Comparison of ENCODE assay signal across 9 mouse cellular contexts in the genomic region with DNA sequence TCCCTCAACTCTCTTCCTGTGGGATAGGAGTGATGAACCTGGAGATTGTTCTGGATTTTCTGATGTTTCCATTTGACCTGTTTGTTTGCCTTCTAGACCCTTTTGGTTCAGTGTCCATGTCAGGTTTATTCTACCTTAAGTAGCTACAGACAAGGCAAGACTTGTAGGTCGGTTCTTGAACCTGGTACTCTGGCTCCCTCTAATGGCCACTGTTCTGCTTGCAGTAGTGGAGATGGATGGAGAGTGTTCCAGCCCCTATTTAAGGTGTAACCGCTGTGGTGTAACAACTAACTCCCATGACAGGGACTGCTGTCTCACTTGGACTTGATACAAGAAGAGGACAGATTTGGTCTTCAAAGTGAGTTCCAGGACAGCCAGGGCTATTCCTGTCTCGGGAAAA. TPM values are rescaled to one million over a fixed set of nuclear protein-coding genes. Genes with fewer than 3 reads are reported as not detected.
A peak's percentile ranks its signal among the peaks of the same experiment; 100 is the strongest.
DNase-seq lines count a peak whose midpoint lies in the region; ATAC-seq and TF ChIP-seq lines count a peak whose summit lies in the region.
"Had no signal": no experiment of that assay in that cellular context is flagged by ENCODE, and none has a peak within 500 bp of the region (broad histone marks: within the 10 kb centered on the region; RNA-seq: fewer than 3 reads in every experiment).

No protein-coding gene starts in this region.

- no peak for ATAC-seq in heart, embryonic 12.5 days (ENCODE audit: insufficient number of reproducible peaks, low FRiP score)
- peak; percentile 89 for ATAC-seq in activated CD4-positive, CD25-positive, alpha-beta regulatory T cell, adult 4 months

- TF ChIP-seq POLR2A in heart, adult 2 months (IDR thresholded peaks at IDR 0.05; ENCODE audit: insufficient read depth, low read depth, low read length), result no peak
- no peak for TF ChIP-seq POLR2A in cortical plate, adult 2 months (IDR thresholded peaks at IDR 0.05; ENCODE audit: extremely low read depth, insufficient read depth, low read length)

- H3K27ac ChIP-seq in heart, adult 2 months, result no peak overlapping the region
- H3K27ac ChIP-seq in heart, embryonic 12.5 days (ENCODE audit: poor library complexity, severe bottlenecking), result no peak overlapping the region
- H3K27ac ChIP-seq in cortical plate, adult 2 months (ENCODE audit: insufficient read depth, low read length), result no peak overlapping the region
- no peak overlapping the region for H3K27ac ChIP-seq in heart, embryonic 10.5 days
- H3K27ac ChIP-seq: neural tube, embryonic 12.5 days had no signal

- H3K79me2 ChIP-seq in heart, adult 2 months (replicated peaks; ENCODE audit: control insufficient read depth, insufficient read depth, low read length), result no peaks in the 10 kb centered on the region

- no peak overlapping the region for H3K4me3 ChIP-seq in heart, adult 2 months
- no peak overlapping the region for H3K4me3 ChIP-seq in heart, embryonic 12.5 days
- H3K4me3 ChIP-seq in cortical plate, adult 2 months (ENCODE audit: insufficient read depth, low read length), result no peak overlapping the region
- no peak overlapping the region for H3K4me3 ChIP-seq in heart, embryonic 10.5 days
- H3K4me3 ChIP-seq: neural tube, embryonic 12.5 days had no signal

- TF ChIP-seq EP300 in heart, adult 2 months (IDR thresholded peaks at IDR 0.05; ENCODE audit: insufficient read depth, low read depth, low read length), result 0 out of 2 replicates have a peak, but pooled peaks have one; percentile 32

- no peaks in the 10 kb centered on the region for H3K4me1 ChIP-seq in heart, adult 2 months (ENCODE audit: control insufficient read depth, insufficient read depth, low read length)
- no peaks in the 10 kb centered on the region for H3K4me1 ChIP-seq in heart, embryonic 12.5 days (replicated peaks)
- H3K4me1 ChIP-seq in cortical plate, adult 2 months (ENCODE audit: control insufficient read depth, insufficient read depth, low read length), result no peaks in the 10 kb centered on the region
- no peaks in the 10 kb centered on the region for H3K4me1 ChIP-seq in heart, embryonic 10.5 days
- H3K4me1 ChIP-seq: neural tube, embryonic 12.5 days had no signal

- peak; percentile 91 for TF ChIP-seq CTCF in heart, adult 2 months (IDR thresholded peaks at IDR 0.05)
- TF ChIP-seq CTCF in cortical plate, adult 2 months (IDR thresholded peaks at IDR 0.05; ENCODE audit: extremely low read depth, insufficient read depth, low read length), result peak; percentile 80

- intact Hi-C loops in heart, adult 2 months (cut with DNase I), result no loop called here

- H3K4me2 ChIP-seq in heart, embryonic 12.5 days, result no peak overlapping the region
- H3K4me2 ChIP-seq: neural tube, embryonic 12.5 days had no signal

- H3K9ac ChIP-seq in heart, adult 2 months (ENCODE audit: low read depth, low read length), result no peak overlapping the region
- no peak overlapping the region for H3K9ac ChIP-seq in heart, embryonic 12.5 days
- H3K9ac ChIP-seq: neural tube, embryonic 12.5 days had no signal

- 0 out of 2 replicates have a peak, but pooled peaks cover 6% of the 10 kb centered on the region for H3K9me3 ChIP-seq in heart, embryonic 12.5 days (replicated peaks)
- H3K9me3 ChIP-seq in heart, embryonic 10.5 days, result no peaks in the 10 kb centered on the region

- H3K27me3 ChIP-seq in heart, adult 2 months (ENCODE audit: control insufficient read depth, insufficient read depth, low read length), result no peaks in the 10 kb centered on the region
- no peaks in the 10 kb centered on the region for H3K27me3 ChIP-seq in heart, embryonic 12.5 days (replicated peaks)
- no peaks in the 10 kb centered on the region for H3K27me3 ChIP-seq in heart, embryonic 10.5 days (ENCODE audit: insufficient read depth, poor library complexity, severe bottlenecking)
- H3K27me3 ChIP-seq: neural tube, embryonic 12.5 days had no signal

- whole genome bisulfite sequencing in heart, adult 2 months, result 9% methylated on average over 3 of the region's 3 CpGs
- WGBS in heart, embryonic 12.5 days, result 12% methylated on average over 3 of the region's 3 CpGs
- WGBS in heart, embryonic 10.5 days, result 14% methylated on average over 3 of the region's 3 CpGs

- no peaks in the 10 kb centered on the region for H3K36me3 ChIP-seq in heart, adult 2 months (ENCODE audit: control insufficient read depth, insufficient read depth, low read length)
- no peaks in the 10 kb centered on the region for H3K36me3 ChIP-seq in heart, embryonic 12.5 days
- no peaks in the 10 kb centered on the region for H3K36me3 ChIP-seq in heart, embryonic 10.5 days
- H3K36me3 ChIP-seq: neural tube, embryonic 12.5 days had no signal

- peak; percentile 64 to 70 for DNase-seq in heart, adult 2 months
- peak; percentile 81 for DNase-seq in heart, embryonic 10.5 days (ENCODE audit: low spot score)
- peak; percentile 24 to 79 for DNase-seq in layer of hippocampus, postnatal 25 days (ENCODE audit: extremely low spot score in 1 of 2, low spot score in 1 of 2)
- peak; percentile 93 for DNase-seq in lung, postnatal 36 days
- DNase-seq in spleen, adult 12 weeks (ENCODE audit: low spot score), result peak; percentile 61

RNA-seq across cellular contexts. Expression of a gene that starts 3.8 kb away (rescaled TPM):
- total RNA-seq in heart, adult 2 months (2021), result 10 to 100 TPM; 43.0 to 45.4 TPM
- 6.1 and 11.3 TPM in 2 replicates for polyA plus RNA-seq in heart, adult 2 months (2012; rRNA removed)
- polyA plus RNA-seq in heart, embryonic 12.5 days (2016; fragmentation: Nextera tagmentation; extraction: Ambion mirVana), result 34.2 TPM in 2 replicates
- polyA plus RNA-seq in activated CD4-positive, CD25-positive, alpha-beta regulatory T cell, adult 4 months (2017; shearing (Covaris generic)), result 10 to 100 TPM; 36.2 to 36.4 TPM
- 20.3 and 21.4 TPM in 2 replicates for polyA plus RNA-seq in cortical plate, adult 2 months (2012; rRNA removed)
- 31.5 and 32.4 TPM in 2 replicates for polyA plus RNA-seq in heart, embryonic 10.5 days (2016; fragmentation: Nextera tagmentation; extraction: Ambion mirVana)
- total RNA-seq in layer of hippocampus, postnatal 25 days (2021), result 10 to 100 TPM; 59.4 to 63.1 TPM

RNA-seq across cellular contexts. Expression of a gene that starts 32.5 kb away (rescaled TPM):
- total RNA-seq in heart, adult 2 months (2021), result under 1 TPM; 0.09 to 0.13 TPM
- polyA plus RNA-seq in heart, adult 2 months (2012; rRNA removed), result 0.12 and 0.18 TPM in 2 replicates
- polyA plus RNA-seq in heart, embryonic 12.5 days (2016; fragmentation: Nextera tagmentation; extraction: Ambion mirVana), result 0.22 and 0.46 TPM in 2 replicates
- polyA plus RNA-seq in activated CD4-positive, CD25-positive, alpha-beta regulatory T cell, adult 4 months (2017; shearing (Covaris generic)), result not detected
- 0.45 and 0.69 TPM in 2 replicates for polyA plus RNA-seq in cortical plate, adult 2 months (2012; rRNA removed)
- polyA plus RNA-seq in heart, embryonic 10.5 days (2016; fragmentation: Nextera tagmentation; extraction: Ambion mirVana), result 0.16 and 0.60 TPM in 2 replicates
- total RNA-seq in layer of hippocampus, postnatal 25 days (2021), result 1 to 10 TPM; 1.5 to 2.1 TPM
